Mouse (Mus musculus) c-Kit-positive CD71-positive TER-119-negative erythroid progenitor cells, embryonic 14.5 days (primary cell): ENCODE results near the gene Kel.

Experiments used
- DNase-seq: peaks from one replicate; pipeline ENCODE4 v3.0.0-alpha.2; 2013; ENCODE audit warnings: low read depth

The Kel gene

GRCm38 (mm10) chr6:41704123-41704522, at the start of gene Kel:
Kel (minus strand) TSS chr6:41704339.
- DNase-seq = peak; percentile 90

GRCm38 (mm10) chr6:41744664-41745392, 40.7 kb upstream of the Kel start:
- no peak for DNase-seq

GRCm38 (mm10) chr6:41741101-41741500, 37.0 kb upstream of the Kel start:
- DNase-seq = no peak

GRCm38 (mm10) chr6:41734719-41735470, 30.8 kb upstream of the Kel start:
- DNase-seq = no peak

- DNase-seq = no peak
Observed at GRCm38 (mm10) chr6:41727989-41728609, 24.0 kb upstream of the Kel start.

GRCm38 (mm10) chr6:41721430-41721829, 17.3 kb upstream of the Kel start:
- no peak for DNase-seq

GRCm38 (mm10) chr6:41710281-41710680, 6.1 kb upstream of the Kel start:
- no peak for DNase-seq

- peak; percentile 74 for DNase-seq
Observed at GRCm38 (mm10) chr6:41706275-41706674, 2.1 kb upstream of the Kel start.

GRCm38 (mm10) chr6:41702928-41703327, 1.2 kb downstream of the Kel start:
- peak; percentile 77 for DNase-seq

- no peak for DNase-seq
Observed at GRCm38 (mm10) chr6:41701245-41701644, 2.9 kb downstream of the Kel start.

GRCm38 (mm10) chr6:41694407-41694806, 9.7 kb downstream of the Kel start:
- no peak for DNase-seq

GRCm38 (mm10) chr6:41692200-41692599, 11.9 kb downstream of the Kel start:
- DNase-seq = no peak

- no peak for DNase-seq
Observed at GRCm38 (mm10) chr6:41685596-41685995, 18.5 kb downstream of the Kel start.

- no peak for DNase-seq
Observed at GRCm38 (mm10) chr6:41684911-41685310, 19.2 kb downstream of the Kel start.

- DNase-seq = no peak
Observed at GRCm38 (mm10) chr6:41684131-41684530, 20.0 kb downstream of the Kel start, which contains the start of gene Llcfc1. Llcfc1 (plus strand) TSS chr6:41684431.

GRCm38 (mm10) chr6:41681656-41682055, 22.5 kb downstream of the Kel start:
- DNase-seq = no peak

- no peak for DNase-seq
Observed at GRCm38 (mm10) chr6:41680669-41681068, 23.5 kb downstream of the Kel start, which contains the start of gene Trpv5. Trpv5 (minus strand) TSS chr6:41680769.

GRCm38 (mm10) chr6:41676530-41676929, 27.6 kb downstream of the Kel start:
- no peak for DNase-seq

- no peak for DNase-seq
Observed at GRCm38 (mm10) chr6:41662320-41662719, 41.8 kb downstream of the Kel start.

GRCm38 (mm10) chr6:41658487-41658886, 45.7 kb downstream of the Kel start:
- no peak for DNase-seq

GRCm38 (mm10) chr6:41654648-41655047, 49.5 kb downstream of the Kel start:
- DNase-seq = no peak

GRCm38 (mm10) chr6:41653173-41653572, 51.0 kb downstream of the Kel start:
- DNase-seq = no peak

GRCm38 (mm10) chr6:41646672-41647071, 57.5 kb downstream of the Kel start:
- no peak for DNase-seq
